Mouse (Mus musculus) kidney, adult 18-20 months (tissue): ENCODE data around the gene Gk5.
"Not testable (repeated sequence)": the region's sequence is repeated elsewhere in the genome, so short reads cannot be mapped to it uniquely, and the experiment has no call there.

Experiments used
- DNase-seq: peaks from one replicate; pipeline ENCODE4 v3.0.0; 2021

Gene Gk5

DNA sequence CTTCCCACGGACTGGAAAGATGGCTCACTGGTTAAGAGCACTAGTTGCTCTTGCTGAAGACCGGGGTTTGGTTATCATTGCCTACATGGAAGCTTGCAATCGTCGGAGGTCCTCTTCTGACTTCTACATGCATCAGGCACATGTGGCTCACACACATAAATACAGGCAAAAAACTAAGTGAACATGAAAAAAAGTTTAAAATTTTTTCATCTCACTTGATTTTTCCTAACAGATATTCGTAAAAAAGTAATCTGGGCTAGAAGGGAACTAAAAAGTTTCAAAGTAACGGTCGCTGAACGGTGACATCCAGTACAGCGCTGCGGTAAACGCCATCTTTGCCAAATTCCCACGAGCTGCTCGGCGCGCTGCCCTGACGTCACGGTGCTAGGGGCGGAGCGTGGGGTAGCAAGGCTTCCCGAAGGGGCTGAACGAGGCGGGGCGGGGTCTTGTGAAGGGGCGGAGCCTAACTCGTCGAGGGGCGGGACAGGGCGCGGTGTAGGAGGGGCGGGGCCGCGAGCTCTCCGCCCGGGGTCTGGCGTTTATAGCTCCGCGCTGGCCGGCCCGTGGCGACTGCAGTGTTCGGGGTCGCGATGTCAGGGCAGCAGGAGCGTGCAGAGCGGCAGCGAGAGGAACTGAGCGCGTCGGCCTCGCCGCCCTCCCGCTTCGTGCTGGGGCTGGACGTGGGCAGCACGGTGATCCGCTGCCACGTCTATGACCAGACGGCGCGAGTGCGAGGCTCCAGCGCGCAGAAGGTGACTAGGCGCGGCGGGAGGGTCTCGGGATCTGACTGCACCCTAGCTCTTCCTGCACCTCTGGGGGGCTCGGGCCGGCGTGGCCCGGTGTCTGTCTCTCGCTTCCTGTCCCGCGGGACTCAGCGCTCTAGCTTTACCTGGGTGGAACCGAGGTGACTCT lies at the start of gene Gk5:
Gene Gk5, plus strand, starts transcription at position 502 of the 912 bp plus-strand sequence.
- peak; percentile 96 for DNase-seq

DNA sequence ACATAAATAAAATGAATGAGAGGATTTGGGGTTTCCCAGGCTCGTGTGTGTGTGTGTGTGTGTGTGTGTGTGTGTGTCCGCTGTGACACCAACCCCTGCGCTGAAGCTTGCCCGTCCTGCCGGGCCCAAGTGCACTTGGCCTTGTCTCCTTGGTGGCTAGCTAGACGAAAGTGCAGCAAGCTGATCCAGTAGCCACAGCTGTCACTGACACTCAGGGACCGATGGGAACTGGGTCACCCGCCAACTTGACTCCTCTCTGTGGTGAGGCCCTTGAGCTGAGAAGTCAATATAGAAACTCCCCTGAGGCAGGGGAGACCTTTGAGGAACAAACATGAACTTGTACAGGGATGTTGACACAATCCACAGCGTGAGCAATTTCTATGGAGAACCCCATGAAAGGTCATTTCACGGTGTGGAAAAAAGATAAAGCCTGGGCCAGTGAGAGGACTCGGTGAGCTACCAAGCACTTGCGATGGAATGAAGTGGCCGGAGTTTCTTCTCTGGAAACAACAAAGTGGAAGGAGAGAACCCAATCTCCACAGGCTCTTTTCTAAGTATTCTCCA lies 40.3 kb upstream of the Gk5 start:
- no peak for DNase-seq

DNA sequence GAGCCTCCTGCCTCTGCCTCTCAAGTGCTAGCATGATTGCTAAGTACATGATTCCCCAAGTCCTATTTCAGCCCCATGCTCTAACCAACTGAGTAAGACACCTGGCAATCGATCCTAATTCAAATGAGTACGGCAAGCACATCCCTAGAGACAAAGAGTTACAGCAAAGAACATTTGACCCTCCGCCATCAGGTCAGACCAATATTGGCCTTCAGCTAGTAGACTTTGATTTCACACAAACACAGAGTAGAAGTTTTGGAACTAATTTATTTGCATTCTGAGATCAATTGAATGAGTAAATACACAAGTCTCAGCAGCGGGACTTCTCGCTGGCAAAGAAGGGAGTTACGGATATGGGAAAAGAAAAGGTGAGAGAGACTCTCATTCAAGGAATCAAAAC lies 33.9 kb upstream of the Gk5 start:
- DNase-seq, result no peak

DNA sequence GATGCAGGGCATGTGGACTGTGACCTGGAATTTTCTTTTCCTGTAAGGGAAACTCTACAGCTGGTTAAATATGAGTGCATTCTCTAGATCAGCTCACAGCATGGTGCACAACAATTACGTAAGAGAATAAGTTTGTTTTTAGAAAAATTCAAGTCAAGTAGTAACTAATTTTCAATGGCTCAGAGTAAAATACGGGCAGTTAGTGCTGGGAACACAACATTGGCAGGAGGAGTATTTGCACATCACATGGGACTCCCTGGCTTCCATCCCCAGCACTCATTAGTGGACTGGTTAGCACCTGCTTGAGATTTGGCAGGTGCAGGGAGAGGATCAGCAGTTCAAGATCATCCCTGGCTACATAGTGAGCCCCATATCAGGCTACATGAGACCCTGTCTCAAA lies 31.5 kb upstream of the Gk5 start:
- peak; percentile 18 for DNase-seq

DNA sequence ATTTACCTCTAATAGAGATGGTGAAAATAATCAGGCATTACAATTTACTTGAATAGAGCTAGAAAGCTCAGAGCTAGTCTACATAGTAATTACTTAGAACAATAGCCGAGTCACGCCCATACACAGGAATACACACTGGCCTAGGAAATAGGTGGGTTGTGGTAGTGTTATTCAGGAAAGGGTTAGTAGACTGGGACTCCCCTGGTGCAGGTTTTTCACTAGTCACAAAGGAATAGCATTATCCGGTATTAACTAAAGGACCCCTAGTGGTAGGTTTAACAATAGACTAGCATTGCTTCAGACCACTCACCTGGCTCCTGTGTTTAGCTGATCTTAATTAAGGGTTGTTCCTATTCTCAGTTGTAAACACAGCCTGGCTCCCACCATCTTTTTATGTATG lies 30.7 kb upstream of the Gk5 start:
- DNase-seq, result not testable (repeated sequence)

DNA sequence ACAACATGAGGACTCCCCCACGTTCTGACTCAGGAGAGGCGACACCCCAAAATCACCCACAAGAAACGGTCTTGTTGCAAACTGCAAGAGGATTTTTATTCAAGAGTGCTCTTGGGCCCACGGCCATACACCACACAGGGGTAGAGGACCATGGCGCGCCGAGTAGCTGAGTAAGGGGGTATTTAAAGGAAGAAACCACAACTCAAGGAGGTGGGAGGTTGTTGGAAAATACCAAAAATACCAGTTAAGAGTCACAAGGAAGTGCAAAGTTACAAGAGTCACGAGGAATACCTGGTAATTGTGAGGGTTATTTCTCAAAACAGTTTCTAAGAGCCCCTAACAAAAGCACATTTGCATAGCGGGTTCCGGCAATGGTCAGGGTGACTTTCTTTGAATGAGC lies 26.5 kb upstream of the Gk5 start:
- DNase-seq, result not testable (repeated sequence)

DNA sequence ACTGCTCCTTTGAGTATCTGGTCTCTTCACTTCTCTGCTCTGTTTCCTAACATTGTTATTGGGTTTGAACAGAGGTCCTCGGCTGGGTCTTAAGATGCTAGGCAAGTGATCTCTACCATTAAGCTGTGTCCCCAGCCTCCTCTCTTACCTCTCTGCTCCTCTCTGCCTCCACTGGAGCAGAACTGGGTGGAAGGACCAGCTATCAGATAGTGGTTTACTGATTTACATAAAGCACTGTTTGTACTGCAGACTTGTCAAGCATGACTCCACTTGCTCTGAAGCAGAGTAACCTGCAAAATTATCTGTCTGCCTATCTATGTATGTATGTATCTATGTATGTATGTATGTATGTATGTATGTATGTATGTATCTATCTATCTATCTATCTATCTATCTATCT lies 25.9 kb upstream of the Gk5 start:
- no peak for DNase-seq

DNA sequence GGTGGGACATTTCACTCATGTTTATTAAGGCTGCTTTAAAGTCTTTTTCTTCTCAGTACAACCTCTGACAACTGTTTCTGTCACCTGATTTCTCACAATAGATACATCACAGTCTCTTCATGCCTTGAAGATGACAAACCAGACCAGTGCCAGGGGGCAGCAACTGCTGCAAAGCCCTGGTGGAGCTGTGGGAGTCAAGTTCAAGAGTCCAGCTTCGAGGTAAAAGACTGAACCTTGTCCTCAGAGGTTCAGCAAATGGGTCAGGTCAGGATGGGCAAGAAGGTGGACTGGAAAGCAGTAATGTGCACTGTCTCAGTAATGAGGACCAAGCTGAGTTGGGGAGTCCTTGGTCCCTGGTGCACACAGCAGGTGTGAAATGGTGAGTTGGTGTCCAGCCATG lies 24.8 kb upstream of the Gk5 start:
- peak; percentile 46 for DNase-seq

DNA sequence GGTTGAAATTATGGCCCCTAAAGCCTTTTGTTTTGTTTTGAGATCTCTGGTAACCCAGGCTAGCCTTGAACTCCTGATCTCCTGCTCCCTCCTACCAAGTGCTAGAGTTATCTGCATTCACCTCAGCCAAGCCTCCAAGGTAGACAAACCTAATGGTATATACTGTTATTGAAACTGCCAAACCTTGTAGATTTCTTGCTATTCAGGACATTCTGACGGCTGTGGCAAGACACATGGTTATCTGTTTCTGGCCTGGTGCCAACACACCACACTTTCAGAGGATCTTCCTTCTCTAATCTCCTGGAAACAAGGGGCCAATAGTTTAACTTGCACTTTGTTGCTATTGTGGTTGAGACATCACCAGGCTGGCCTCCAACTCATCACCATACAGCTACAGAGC lies 24.0 kb upstream of the Gk5 start:
- DNase-seq, result no peak

DNA sequence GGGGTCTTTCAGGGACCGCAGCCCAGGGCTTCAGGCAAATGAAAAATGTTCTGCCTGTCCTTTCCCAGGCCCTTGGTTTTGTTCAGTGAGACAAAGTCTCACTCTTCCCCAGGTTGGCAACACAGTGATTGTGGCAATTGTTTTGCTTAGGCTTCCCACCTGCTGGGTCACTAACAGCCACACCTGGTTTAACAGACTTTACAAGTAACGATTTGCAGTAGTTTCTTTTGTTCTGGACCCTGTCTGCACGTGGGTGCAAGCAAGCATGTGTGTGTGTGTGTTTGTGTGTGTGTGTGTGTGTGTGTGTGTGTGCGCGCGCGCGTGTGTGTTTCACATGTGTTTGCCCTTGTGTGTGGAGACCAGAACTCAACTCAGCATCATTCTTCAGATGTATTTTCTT lies 16.3 kb upstream of the Gk5 start:
- no peak for DNase-seq

DNA sequence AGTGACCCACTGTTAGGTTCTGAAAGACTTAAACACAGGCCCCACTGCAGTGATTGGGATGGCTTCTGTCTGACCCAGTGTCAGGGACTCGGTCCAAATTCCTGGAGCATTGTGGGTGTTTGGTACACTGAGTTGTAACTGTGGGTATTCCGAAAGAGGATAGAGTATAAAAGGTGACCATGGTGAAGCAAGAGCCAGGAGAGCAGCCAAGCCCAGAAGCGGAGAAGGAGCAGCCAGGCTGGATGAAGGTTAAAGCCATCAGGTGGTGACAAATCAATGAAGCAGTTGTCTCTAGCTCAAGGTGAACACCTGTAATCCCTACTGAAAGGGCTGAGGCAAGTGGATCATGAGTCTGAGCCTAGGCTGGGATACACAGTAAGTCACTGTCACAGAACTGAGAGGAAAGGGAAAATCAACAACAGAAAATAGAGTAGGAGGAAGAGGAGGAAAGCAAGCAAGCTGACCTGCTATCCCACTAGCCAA lies 6.2 kb upstream of the Gk5 start:
- no peak for DNase-seq

DNA sequence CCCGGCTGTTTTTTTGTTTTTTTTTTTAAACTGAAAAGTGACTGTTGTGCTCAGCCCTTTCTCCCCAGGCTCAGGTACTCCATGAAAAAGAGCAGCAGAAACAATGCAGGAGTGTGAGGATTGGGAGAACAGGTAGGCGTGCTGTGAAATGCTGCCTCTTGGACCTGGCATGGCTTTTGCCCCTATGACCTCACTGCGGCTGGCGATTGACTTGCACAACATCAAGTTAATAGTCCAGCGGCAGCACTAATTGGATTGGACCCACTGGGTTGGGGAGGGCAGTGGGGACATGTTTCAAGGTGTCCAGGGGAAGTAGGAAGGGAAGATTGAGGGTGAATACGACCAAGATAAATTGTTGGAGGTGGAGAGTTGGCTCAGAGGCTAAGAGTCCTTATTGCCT lies 2.4 kb upstream of the Gk5 start:
- no peak for DNase-seq

DNA sequence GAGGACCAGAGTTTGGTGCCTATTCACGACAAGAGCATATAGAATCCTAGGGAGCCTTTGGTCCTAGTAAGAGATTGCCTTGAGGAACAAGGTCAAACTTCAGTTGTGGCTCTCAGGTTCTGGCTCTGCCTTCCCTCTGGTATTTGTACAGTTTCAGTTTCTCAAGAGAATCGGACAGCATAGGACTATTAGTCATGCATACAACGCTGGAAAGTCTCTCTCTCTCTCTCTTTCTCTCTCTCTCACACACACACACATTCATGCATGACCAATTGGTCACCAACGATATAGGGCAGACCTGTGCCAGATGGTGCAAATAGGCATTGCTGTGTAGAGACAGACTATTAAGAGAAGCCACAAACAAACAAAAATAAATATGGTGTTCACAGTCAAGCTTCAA lies 946 bp upstream of the Gk5 start:
- DNase-seq, result no peak

DNA sequence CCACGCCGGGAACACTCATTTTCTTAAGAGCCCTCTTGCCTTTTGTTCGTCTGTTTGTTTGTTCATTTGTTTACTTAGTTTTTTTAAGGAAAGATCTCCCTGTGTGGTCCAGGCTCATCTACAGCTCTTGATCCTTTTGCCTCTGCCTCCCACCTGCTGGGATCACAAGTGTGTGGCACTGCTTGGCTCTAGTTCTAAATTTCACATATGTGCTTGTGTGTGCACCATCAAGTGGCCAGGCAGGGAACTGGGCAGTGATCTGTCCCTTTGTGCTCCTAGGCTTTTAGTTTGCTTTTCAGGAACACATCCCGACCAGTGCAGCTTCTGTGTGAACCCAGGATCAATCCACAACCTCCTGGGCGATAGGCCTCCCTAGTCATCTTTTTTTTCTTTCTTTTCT lies 8.8 kb downstream of the Gk5 start:
- peak; percentile 11 for DNase-seq

DNA sequence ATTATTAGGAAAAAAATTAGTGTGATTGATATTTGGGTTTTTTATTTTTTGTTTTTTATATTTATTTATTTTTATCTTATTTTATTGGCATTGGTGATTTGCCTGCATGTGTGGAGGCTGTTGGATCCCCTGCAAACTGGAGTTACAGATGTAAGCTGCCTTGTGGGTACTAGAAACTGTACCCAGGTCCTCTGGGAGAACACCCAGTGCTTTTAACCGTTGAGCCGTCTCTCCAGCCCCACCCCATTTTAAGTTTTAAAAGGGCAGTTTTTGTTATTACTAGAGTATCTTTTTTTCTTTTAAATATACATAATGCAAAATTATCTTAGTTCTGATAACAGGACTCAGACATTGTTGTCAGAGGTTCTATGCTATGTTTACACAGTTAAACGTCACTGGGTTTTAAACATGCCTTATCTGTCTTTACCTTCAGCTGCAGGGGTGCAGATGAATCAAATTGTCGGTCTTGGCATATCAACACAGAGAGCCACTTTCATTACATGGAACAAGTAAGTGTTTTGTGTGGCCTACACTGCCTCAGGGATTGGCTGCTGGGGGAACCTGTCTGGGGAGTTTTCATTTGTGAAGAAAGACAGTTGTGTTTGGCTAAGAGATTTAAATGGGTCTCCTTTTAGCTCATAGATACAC lies 13.9 kb downstream of the Gk5 start:
- no peak for DNase-seq

DNA sequence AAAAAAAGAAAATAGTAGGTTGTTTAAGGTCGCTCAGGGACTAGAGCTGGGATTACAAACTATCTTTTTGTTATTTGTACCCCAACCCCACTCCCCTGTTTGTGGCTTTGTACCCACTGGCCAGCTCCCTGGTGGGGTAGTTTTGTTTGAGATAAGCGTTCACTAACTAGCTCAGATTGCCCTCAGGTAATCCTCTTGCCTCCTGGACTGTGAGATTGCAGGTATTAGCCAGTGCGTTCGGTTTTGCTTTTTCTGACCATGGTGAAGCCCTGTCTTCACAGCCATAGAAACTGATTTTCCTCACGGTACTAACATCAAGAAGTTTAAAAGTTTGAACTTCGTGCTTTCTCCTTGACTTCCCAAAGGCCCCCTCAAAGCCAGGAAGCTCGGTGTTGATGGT lies 15.3 kb downstream of the Gk5 start:
- DNase-seq, result no peak

DNA sequence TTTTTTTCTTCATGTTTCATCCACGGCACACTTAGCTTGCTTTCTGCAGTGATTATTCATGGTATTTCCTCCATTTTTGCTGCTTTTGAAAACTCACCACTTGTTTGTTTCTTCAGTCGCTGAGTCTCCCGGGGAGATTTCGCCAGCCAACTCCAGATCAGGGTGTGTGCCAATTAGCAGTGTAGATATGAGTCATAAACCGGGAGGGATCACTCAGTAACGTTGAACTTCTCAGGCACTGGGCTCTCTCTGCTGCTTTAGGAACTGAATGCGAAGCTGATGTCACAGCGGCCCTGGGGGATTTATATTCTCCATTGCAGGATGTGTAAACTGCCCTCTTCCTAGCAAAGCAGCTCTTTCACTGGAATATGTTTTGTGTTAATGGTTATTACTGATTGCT lies 15.8 kb downstream of the Gk5 start:
- DNase-seq, result no peak

DNA sequence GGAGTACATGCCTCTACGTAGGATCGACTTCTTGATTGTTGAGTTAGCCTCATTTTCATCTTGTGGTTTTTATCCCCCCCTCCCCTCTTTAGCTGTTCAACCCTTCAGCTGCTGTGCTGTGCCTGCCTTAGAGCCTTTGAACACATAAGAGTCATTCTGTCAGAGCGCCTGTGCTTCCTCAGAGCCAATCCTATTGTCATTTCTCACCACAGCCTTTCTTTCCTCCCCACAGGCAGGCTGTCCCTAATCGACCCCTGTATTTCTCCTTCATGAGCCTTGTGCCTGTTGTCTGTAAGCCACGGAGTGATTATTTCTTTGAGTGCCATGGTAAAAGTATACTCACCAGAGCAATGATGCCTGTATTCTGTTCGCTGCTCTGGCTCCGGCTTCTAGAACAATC lies 16.3 kb downstream of the Gk5 start:
- DNase-seq, result no peak

DNA sequence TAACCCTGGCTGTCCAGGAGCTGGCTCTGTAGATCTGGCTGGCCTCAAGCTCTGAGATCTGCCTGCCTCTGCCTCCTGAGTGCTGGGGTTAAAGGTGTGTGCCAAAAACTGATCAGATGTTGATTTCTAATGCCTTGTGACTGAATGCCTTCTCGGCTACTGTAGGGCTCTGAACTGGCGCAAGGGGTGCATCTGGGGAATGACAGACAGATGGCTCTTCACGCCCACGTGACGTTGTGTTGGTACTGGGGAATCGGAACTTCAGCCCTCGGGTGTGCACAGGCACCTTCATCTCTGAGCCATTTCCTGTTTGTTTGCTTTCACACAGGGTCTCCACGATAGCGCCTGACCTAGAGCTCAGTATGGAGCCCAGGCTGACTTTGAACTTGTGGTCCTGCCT lies 19.8 kb downstream of the Gk5 start:
- DNase-seq, result no peak

DNA sequence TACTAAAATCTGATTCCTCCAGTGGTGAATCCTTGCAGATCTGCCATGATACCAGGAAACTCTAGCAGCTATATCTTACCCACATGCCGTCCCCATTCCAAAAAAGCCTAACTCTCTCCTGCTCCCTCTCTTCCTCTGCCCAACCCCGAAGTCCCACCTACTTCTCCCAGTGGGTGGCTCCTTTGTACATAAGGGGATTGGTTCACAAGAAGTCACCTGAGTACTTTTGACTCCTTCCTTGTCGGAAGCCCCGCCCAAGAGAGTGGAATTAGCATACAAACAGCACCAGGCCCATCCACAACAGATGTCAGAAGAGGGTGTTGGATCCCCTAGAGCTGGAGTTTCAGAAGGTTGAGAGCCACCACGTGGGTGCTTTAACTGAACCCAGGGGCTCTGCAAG lies 20.7 kb downstream of the Gk5 start:
- no peak for DNase-seq

DNA sequence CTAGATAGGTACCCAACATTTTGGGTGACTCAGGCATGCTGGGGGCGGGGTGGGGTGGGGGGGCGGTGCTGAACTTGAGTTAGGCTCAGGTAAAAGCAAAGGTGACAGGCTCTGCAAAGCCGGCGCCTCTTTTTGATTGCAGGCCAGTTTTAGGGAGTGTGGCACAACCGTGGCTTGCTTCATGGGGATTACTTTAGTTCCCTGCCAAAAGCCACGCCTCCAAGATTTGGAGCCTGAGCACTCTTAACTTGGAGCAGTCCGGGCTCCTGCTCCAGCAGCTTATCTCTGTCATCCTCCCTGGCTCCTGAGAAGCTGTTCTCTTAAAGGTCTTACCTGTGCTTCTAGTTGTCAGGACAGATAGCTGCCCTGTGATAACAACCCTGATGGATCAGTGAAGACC lies 21.8 kb downstream of the Gk5 start:
- DNase-seq, result no peak

DNA sequence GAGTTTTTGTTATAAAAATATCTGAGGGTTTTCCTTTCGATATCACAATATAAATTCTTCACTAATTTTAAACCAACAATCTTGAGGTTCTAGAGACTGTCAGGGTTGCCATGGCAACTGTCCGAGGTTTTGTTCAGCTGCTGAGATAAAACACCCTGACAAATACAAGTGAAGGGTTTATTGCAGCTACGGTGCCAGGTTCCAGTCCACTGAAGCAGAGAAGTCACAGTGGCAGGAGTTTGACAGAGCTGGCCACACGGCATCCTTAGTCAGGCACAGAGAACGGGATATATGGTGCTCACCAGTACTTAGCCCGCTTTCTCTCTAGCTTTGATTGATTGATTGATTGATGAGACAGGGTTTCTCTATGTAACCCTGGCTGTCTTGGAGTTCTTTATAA lies 23.3 kb downstream of the Gk5 start:
- DNase-seq, result no peak

DNA sequence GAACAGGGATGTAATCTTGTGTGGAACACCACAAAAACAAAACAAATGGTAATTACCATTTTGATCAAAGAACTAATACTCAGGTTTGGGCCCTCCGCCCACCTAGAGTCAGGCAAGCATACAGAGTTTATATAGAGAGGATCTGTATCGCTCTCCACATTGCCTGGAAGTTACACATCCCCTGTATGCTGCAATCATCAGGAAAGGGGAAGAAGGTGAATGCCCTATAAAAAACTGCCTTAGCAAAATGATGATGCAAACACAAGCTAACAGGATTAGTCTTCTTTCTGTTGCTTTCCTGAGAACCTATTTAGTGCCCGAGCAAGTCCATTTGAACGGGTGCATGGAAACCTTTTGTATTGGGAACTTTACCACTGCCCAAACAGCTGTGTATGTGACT lies 24.5 kb downstream of the Gk5 start:
- DNase-seq, result no peak

DNA sequence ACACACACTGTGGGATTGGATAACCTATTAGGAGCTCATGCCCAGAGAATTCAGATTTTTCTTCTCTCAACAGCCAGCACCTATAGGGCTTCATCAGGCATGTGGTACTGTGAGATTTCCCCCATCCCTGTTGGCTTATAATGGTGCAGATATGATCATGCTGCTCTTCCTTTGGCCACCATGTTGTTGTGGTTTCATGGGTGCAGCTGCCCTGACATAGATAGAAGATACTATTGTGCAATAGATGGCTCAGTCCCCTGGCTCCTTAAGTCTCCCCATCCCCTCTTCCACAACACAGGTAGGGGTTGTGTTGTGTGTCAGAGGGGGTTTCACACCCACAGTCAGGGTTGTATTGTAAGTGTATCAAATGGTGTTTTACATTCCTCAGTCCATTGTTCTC lies 25.7 kb downstream of the Gk5 start:
- no peak for DNase-seq
